Mouse (Mus musculus) heart, adult 11 months (tissue): Measurements from ENCODE around the gene Myo5c.

ENCODE experiments used
- DNase-seq: peaks from one replicate; pipeline ENCODE4 v3.0.0; 2022

The Myo5c gene

DNA sequence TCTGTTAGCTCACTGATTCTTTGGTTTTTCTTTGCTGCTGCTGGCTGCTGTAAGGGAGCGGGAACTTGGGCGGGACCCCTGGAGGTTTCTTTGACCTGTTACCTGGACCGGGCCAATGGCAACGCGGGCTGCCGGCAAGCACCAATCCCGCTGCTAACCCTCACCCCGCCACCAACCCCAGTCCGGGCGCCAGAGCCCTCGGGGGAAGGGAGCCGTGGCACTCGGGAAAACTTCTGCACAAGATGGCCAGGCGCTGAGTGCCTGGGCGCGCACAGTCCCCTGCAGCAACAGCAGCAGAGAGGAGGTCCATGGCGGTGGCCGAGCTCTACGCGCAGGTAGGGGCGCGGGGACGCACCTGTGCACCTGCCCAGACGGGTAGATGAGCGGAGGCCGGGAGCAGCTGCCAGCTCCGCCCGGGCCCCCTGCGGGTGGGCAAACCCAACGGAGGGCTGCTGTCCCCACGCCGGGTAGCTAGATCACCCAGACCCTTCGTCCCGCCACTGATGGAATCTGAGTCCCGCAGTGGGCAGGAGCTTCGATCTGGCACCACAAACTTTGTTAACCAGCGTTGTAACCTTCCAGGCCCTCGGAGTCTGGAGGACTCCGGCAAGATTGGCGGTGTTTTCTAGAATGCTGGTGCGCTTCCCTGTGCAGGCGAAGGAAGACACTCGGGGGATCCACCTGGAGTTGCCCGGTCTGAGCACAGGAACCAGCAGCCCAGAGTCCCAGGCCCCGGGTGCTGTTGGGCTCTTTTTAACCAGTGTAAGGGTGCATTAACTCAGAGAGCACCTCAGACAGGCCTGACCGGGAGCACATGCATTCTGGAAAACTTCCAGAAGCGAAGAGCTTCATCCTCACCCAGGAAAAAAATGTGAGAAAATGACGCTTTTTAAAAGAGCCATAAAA, at the start of gene Myo5c:
Myo5c (plus strand) TSS at position 180 of the 906 bp plus-strand sequence.
- DNase-seq: peak; percentile 97

DNA sequence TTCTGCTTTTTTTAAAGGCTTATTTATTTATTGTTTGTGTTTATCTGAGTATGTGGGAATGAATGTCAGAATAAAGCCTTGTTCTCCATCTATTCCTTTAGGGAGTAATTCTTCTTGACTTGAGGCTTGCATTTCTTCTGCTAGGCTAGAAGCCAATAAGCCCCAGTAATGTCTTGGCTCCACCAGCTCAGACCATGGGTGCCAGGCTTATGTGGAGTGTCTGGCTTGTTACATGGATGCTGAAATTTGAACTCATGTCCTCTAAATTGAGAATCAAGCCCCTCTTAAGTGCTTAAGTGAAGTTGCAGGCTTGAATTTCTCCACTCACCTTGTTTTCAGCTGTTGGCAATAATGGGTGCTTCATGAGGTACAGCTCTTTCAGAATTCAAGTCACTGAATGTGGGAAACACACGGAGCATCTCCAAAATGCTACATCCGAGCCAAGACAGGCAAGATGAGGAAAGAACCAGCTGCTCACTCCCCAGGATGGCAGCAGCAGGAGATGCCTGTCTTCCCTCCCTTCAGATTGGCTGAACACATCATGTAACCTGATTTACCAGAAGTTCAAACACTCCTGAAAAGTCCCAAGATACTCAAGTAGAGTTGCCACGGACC, 44.1 kb upstream of the Myo5c start:
- DNase-seq: no peak

DNA sequence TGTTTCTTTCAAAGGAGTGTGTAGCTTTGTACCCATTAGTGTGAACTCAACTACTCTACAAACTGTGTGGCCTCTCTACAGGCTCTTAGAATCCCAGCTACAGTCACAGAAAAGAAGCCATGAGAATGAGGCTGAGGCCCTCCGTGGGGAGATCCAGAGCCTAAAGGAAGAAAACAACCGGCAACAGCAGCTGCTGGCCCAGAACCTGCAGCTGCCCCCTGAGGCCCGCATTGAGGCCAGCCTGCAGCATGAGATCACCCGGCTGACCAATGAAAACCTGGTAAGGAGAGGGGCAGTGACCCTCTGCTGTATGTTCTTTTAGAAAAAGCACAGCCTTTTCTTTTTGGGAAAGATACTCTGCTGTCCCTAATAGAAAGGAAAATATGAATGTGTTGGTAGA, 38.0 kb upstream of the Myo5c start:
- DNase-seq: peak; percentile 90

DNA sequence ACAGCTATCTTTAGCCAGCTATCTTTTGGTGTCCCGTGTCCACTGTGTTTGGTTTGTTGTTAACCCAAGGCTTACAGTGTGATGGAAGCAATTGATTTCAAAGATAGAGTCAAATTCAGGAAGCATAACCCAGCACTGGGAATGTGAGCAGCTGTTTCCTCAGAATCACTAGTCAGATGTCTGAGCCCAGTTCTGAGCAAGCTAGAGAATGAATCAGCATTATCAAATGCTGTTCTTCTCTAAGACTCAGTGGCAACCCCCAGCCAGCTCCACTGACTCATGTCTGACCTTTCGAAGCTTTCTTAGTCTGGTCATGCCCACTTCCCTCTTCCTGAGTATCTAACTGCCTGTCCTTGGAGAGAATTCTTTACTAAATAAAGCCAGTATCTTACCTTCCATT, 35.5 kb upstream of the Myo5c start:
- DNase-seq: peak; percentile 93

DNA sequence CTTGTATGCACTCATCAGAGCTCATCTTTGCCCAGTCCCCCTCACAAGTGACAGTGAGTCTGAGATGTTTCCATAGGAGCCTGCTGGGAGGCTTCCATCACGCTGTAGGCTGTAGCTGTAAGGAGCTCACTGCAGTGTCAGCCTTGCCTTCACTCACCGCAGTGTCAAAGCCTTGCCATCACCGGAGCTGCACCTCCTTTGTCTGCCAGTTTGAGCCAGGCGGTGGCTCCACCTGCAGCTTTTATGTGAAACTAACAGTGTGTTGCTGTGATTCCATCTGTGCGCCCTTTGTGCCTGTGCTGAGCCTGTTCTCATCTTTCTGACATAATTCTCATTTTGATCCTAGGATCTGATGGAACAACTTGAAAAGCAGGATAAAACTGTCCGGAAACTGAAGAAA, 34.5 kb upstream of the Myo5c start:
- no peak for DNase-seq

DNA sequence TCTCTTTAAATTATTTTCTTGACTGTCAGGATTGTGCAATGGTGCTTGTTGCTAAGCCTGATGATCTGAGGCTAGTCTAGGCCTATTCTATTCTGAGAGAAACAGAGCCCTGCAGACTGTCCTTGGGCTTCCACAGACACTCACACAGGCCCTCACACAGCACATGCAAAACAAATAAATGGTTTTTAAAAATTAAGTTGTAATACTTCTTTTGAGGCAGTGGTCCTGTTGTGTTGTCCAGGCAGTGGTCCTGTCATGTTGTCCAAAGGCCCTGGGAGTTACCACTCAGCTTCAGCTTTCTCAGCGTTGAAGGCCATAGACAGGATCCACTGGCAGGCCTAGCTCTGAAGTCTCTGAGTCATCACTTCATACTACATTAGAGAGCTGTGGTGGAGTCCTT, 30.3 kb upstream of the Myo5c start:
- no peak for DNase-seq

DNA sequence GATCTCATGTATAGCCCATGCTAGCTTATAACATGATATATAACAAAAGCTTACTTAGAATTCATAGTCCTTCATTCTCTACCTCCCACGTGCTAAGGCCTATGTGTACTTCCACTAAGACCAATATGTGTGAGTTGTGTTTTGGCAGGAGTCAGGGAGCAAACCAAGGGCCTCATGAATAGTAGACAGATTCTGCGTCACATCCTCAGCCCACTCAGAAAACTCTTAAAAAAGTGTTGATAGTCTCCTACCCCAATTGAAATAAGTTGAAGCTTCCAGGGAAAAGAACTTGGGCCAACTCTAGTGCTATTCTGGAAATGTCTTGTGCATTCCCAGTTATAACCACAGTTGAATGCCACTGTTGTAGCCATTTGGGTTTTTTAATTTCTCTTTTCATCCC, 29.8 kb upstream of the Myo5c start:
- DNase-seq: no peak

DNA sequence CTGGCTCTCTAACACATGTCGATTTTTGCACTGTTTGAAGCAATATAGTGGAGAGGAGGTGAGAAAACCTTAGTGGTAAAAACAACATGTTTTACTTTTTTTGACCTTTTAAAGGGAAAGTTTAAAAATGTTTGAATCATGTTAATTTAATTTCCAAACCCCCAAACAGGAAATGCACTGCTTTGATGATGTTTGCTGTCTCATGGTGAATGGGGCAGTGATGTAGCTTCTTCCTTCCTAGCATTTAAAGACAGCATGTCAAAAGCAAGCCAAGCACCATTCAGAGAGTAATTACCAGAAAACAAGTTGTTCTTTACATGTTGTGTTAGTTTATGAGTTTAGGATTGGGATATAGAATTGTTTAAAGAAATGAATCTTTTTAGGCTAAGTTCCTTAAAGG, 22.6 kb upstream of the Myo5c start:
- no peak for DNase-seq

DNA sequence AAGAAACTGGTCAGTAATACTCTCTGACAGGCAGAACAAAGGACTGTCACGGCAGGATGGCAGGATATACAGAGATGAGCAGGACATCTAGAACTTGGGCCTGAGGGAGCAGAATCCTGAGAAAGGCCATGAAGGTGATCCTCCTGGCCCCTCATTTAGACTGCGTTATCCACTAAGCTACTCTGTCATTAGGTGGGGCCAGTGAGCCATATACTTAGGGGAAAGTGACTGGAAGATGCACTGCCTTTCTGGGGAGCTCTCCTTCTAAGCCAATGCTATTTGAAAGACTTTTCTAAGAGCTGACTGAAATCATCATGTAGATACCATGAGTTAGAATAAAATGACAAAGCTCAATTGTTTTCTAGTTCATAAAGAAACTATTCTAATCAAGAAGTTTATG, 21.6 kb upstream of the Myo5c start:
- no peak for DNase-seq

DNA sequence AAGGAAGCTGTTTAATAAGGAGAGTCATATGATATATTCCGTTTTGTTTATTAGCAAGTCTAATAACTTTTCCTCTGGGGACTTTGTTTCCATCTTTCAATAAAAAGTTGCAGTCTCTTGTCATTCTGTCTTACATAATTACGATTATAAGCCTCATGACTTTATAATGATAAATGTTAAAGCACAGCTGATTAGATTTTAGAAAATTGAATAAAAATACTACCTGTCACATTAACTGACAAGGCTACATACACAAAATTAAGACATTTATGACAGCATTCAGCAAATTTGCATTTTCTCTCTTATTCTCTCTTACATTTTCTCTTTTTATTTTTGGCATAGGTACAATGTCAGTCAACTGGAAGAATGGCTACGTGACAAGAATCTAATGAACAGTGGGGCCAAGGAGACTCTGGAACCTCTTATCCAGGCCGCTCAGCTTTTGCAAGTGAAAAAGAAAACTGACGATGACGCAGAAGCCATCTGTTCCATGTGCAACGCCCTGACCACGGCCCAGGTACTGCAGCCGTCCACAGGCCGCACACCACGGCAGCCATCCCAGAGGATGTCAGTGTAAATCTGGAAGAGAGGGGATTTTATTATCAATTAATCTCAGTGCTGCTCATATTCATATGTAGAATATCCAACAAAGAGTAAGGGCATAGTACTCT, 16.9 kb upstream of the Myo5c start:
- DNase-seq: no peak

DNA sequence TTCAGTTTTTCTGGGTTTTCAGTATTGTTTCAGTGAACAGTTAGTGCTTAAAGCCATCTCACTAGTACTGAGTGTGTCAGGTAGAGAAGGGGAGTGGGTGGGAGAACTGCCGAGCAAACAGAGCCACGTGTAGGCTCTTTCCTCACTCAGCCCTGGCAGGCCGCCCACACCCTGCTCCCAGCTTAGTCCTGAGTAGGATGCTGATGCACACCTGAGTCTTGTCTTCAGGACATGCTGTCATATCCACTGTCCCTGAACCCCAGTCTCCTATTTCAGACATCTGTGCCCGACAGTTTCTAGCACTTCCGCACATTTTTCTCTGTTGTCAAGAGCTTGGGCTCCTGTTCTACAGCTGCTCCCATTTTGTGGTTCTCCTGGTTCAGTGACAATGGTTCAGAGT, 11.9 kb upstream of the Myo5c start:
- peak; percentile 62 for DNase-seq

DNA sequence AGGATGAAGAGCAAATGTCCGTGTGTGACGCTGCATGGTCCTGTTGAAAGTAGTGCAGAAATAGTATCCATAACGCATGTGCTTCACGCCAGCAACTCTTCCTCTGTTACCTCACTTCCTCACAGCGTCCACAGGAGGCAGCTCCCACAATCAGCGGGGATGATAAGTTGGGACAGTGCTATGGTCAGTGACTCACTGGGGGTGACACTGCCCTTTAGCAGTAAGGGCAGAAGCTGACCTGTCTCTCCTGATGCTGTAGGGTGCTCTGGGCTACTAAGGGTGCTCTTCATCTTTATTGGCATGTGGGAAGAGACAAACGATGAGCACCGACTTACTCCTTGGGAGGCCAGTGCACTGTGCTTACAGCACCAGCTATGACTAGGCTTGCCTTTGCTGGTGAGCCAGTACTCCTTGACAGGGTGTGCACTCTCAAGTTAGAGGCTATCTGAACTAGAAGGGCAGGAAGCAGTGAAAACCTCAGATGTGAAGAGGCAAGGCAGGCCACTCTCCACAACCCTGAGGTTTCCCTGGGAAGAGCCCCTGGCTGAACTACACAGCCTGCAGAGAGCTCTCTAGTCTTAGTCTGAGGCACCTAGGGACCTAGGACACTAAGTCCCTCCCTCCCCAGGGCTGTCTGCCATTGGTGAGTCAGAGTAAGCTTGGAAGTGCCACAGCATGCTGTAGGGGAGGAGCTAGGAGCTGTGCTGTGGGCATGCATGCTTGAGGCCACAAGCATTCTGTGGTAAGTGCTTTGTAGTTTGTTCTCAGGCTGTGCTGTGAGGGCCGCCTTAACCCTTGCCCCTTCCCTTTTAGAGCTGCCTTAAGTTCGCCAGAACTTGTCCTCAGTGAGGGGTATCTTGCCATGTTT, 10.2 kb upstream of the Myo5c start:
- peak; percentile 82 for DNase-seq

DNA sequence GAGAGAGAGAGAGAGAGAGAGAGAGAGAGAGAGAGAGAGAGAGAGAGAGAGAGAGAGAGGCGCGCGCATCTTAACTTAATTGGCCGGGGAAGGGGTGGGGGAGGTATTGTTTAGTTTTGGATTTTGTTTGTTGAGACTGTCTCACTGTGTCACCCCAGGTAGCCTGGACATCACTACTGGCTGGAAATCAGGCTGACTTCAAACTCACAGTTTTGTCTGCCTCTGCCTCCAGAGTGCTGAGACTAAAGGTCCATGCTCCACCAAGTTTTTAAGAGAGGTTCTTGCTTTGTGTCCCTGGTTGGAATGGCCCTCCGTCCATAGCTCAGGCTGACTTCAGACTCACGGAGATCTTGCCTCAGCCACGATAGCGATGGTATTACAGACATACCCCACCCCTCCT, 1.0 kb downstream of the Myo5c start:
- peak; percentile 71 for DNase-seq

DNA sequence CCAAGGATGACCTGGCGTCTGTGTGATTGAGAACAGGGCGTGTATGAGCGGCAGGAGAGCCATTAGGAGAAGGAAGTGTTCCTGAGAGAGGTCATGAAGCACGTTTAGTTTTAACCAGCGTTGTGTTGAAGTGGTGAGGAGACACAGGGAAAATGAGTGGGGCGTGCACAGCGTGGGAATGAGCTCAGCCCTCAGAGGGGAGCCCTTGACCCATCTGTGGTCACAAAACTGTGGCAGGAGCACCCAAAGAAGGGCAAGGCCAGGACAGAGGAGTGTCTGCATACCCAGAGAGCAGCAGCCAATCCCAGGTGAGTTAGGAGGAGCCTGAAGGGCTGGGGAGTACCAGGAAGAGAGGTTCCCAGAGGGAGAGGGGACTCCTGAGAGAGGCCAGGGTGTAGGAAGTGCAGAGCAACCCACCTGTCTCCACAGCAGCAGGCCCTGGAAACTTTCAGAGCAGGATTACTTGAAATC, 2.5 kb downstream of the Myo5c start:
- peak; percentile 91 for DNase-seq

DNA sequence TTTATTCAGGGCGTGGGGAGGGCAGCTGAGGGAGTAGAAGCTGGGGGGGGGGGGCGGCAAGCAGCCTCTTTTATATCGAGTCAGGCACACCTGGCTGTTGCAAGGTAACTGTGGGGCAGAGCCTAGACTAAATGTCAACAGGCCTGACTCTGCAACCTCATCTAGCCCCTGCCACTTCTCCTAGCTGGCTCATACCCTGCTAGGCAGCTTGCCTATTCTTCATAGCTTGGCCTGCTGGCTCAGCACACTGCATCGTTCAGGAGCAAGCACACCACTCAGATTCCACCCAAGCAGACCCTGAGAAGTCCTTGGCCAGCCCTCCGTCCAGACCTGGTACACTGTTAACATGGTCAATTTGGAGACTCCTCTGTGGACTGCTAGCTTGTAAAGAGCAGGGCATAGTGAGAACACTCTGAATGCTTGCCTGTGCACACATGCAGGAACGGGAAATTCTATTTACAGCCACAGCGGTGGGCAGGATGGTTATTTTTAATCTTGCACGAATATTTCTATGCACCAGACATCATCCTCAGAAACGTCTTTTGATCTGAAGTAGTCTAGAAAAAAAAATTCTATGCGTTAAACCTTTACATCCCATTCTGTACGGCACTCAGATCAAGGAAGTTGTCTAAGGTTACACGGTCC, 3.3 kb downstream of the Myo5c start:
- DNase-seq: peak; percentile 86

DNA sequence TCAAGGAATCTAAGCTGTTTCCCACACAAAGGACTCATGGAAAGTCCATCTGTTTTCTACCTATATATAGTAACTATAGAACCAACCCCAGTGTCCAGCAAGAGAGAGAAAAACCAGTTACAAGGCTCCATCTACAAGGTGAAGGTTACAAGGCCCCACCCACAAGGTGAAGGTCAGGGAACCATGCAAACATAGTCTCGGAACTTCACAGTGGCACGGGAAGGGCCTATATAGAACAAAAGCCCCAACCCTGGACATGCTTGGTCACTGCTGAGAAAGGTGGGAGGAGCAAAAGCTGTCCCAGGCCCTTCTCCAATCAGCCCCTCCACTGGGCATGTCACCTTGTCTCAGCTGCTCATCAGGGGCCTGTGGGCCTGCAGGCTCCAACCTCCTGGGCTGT, 3.9 kb downstream of the Myo5c start:
- DNase-seq: peak; percentile 74

DNA sequence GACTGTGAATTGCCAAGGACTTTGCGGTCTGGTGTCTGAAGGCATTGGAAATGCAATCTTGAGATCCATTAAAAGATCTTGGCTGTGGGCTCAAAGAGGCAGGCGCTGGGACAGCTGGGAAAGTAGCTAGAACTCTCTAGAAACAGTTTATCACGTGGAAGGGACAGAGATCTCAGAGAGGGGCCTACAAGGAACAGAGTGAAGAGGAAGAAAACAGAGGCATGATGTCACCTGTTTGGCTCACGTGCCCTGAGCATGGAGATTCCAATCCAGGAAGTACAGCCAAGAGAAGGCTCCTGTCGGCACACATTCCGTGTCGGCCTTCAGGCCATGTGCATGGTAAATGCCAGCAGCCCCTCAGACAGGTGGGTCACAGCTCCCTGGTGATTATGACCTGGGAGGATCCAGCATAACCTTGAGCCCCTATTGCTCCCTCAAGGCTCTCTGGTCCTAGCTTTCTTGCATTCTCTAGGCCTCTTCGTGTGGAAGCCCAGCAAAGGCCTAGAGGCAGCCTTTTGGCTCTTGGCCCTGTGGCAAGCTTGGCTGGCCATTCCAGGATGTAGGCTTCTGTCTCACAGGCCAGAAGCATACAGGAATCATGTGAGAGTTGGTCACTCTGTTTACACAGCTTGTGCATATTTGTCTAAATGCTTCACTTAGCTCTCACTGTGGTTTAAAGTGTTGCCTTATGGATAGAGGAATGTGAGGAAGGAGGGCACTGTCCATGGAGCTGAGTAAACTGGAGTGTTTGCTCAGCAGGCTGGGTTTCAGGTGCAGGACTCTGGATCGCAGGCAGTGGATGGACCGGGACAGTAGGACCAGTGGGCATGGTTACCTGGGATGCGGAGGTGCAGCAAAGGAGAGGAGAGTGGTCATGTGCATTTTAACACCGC, 4.8 kb downstream of the Myo5c start:
- peak; percentile 87 for DNase-seq

DNA sequence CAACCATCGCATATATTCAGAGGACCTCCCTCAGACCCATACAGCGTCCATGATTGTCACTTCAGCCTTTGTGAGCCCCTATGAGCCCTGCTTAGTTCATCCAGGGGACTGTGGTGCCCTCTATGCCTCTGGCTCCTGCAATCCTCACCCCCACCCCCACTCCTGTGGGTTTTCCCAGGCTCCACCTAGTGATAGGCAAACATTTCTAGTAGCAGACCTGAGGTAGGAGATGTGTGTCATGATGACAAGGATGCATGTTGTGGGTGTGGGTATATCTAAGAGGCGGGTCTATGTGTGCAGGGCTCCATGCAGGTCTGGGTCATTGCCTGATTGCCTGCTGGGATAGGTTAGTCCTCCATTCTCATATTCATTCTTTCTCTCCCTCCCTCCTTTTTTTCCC, 6.4 kb downstream of the Myo5c start:
- peak; percentile 83 for DNase-seq

DNA sequence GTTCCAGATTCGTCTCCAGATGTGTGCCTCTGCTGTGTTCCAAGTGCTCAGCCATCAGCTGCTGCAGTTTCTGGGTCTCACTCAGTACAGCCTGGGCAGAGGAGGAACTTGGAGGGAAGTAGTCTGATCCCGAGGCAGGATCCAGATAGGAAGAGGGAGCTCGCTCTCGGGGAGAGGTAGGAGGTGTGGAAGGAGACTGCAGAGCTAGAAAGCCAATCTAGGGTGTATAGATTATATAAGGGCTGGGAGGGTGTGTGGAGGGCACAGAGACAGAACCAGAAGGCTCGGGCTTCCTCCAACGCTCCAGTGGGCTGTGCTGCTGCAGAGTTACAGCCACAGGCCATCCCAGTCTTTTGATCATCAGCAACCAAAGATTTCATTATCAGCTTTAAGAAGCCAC, 11.2 kb downstream of the Myo5c start:
- DNase-seq: no peak

DNA sequence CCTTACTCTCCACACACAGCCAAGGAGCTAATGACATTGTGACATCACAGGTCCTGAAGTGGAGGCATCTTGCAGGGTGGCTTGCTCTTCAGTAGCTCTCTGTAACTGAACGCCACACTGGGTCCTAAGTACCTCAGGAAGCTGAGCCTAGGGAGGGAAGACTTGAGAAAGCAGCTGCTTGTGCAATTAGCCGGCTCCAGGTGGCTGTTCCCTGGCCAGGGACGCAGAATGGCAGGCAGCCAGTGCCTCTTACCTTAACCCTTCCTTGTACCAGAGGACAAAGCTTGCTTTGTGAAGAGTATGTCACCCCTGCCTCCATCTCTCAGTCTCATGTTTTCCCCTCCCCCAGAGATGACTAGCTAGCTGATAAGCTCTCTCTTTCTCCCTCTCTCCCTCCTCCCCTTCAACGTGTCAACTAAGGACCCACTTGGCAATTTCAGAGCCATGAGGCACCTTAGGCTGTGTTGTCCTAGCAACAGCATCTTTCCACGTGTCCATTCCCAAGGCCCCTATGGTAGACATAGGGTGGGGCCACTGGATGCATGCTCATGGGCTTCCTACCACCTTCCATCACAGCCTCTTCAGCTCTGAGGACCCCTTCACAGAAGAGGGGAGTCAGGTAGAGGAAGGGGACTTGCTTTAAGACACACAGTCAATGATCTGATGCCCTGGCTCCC, 12.0 kb downstream of the Myo5c start:
- no peak for DNase-seq

DNA sequence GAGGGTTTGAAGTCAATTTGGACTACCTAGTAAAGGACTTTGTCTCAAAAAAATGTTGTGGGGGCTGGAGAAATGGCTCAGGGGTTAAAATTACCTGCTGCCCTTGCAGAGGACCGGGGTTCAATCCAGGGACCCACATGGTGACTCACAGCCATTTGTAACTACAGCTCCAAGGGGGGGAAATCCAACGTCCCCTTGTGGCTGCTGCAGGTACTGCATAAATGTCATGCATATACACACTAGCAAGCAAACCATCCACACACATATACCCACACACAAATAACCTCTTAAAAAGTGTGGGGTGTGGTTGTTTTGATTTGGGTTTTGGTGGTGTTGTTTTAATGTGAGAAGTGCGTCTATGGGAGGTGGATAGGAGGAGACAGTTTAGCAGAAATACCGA, 12.7 kb downstream of the Myo5c start:
- DNase-seq: no peak
